Mouse (Mus musculus) midbrain, postnatal 0 days (tissue): ENCODE data around the gene Tmod2. TPM values are rescaled to one million over a fixed set of nuclear protein-coding genes. Genes with fewer than 3 reads are reported as not detected.

Experiments
- ATAC-seq: fragments of 200-750 bp; cut with Nextera tagmentation; 2 replicates; pipeline ENCODE4 v1.8.0; 2017; ENCODE audit warnings: moderate number of reproducible peaks, mild to moderate bottlenecking, moderate TSS enrichment, moderate library complexity; ENCODE audit not compliant: low FRiP score
- DNase-seq: peaks from one replicate; pipeline ENCODE4 v3.0.0-alpha.2; 2015; ENCODE audit warnings: low spot score
- H3K27ac ChIP-seq: fragments of 300-500 bp; sonication (generic); 2 replicates; pipeline ENCODE4 v1.5.1; 2014; ENCODE audit warnings: low read depth, mild to moderate bottlenecking, low read length, mixed read lengths
- H3K27me3 ChIP-seq: fragments of 300-500 bp; sonication (generic); 2 replicates; pipeline ENCODE4 v1.6.1; 2014; ENCODE audit warnings: low read length, control low read depth, mixed read lengths; ENCODE audit not compliant: insufficient read depth
- H3K36me3 ChIP-seq: fragments of 300-500 bp; sonication (generic); 2 replicates; pipeline ENCODE4 v1.6.1; 2014; ENCODE audit warnings: low read length, control low read depth, mixed read lengths; ENCODE audit not compliant: insufficient read depth
- H3K4me1 ChIP-seq: fragments of 300-500 bp; sonication (generic); 2 replicates; pipeline ENCODE4 v1.6.1; 2014; ENCODE audit warnings: mild to moderate bottlenecking, control low read depth, antibody characterized with exemption, low read length, mixed read lengths; ENCODE audit not compliant: insufficient read depth
- H3K4me2 ChIP-seq: fragments of 300-500 bp; sonication (generic); 2 replicates; pipeline ENCODE4 v1.6.1; 2014; ENCODE audit warnings: low read depth, mild to moderate bottlenecking, low read length, mixed read lengths; ENCODE audit not compliant: poor library complexity, severe bottlenecking
- H3K4me3 ChIP-seq: fragments of 300-500 bp; sonication (generic); 2 replicates; pipeline ENCODE4 v1.5.1; 2014; ENCODE audit warnings: low read depth, mild to moderate bottlenecking, low read length, moderate library complexity
- H3K9ac ChIP-seq: fragments of 300-500 bp; sonication (generic); replicated peaks from 2 replicates; pipeline ENCODE4 v1.6.1; 2014; ENCODE audit warnings: mild to moderate bottlenecking, low read length, moderate library complexity, mixed read lengths; ENCODE audit not compliant: poor library complexity, severe bottlenecking
- H3K9me3 ChIP-seq: fragments of 300-500 bp; sonication (generic); 2 replicates; pipeline ENCODE4 v1.6.1; 2016; ENCODE audit warnings: low read length, control low read depth
- CTCF ChIP-seq: IDR thresholded peaks from 2 replicates; pipeline ENCODE4 v1.5.1; 2016; ENCODE audit warnings: antibody characterized with exemption, mild to moderate bottlenecking
- WGBS: fragments of 180-500 bp; shearing (Covaris S2); extraction: QIAGEN DNeasy Blood & Tissue Kit; methylation state at CpG from one replicate; pipeline ENCODE4 v1.1.7; 2014; 5-methylcytosine and 5-hydroxymethylcytosine counted together
- polyA plus RNA-seq: library from polyadenylated mRNA; unstranded; fragments of >200 nt; fragmentation: Nextera tagmentation; extraction: Ambion mirVana; gene quantifications from 2 replicates; pipeline ENCODE4 v1.2.1, GENCODE M21; 2015
- total RNA-seq: library from RNA; depleted of rRNA; stranded (reverse); fragments of >200 nt; gene quantifications from 2 replicates; pipeline ENCODE4 v1.2.3, GENCODE M21; 2014

Gene Tmod2
- total and polyA plus RNA-seq, 2 experiments from 2014 or later, result 168 to 434 TPM

- no peak overlapping the region for H3K27ac ChIP-seq
- no peak overlapping the region for H3K4me2 ChIP-seq
- H3K4me3 ChIP-seq, result no peak overlapping the region
Observed at GRCm38 (mm10) chr9:75560353-75560752, 50.8 kb downstream of the Tmod2 start.

GRCm38 (mm10) chr9:75559512-75560012, 51.6 kb downstream of the Tmod2 start, which contains the start of gene Tmod3:
Gene Tmod3, minus strand, starts transcription at chr9:75559657.
- Histone ChIP-seq H3K4me3 (peak within 1 kb of the TSS; percentile 91), H3K4me2 (peak within 1 kb of the TSS; percentile 83), H3K9ac (peak within 1 kb of the TSS; percentile 80), H3K36me3 (no peaks in the 10 kb centered on the region), H3K4me1 (peaks cover 10% of the 10 kb centered on the region; the same call in 1 of the 2 replicates), H3K27me3 (no peaks in the 10 kb centered on the region), H3K27ac (peak within 1 kb of the TSS; percentile 73), H3K9me3 (no peaks in the 10 kb centered on the region)
- DNase-seq (peak; percentile 95), ATAC-seq (peak; percentile 94)
- TF ChIP-seq CTCF, result no peak
- 2% methylated on average over 21 of the region's 21 CpGs for WGBS

More at GRCm38 (mm10) chr9:75560353-75560752, 50.8 kb downstream of the Tmod2 start:
- Histone ChIP-seq H3K27me3 (no peaks in the 10 kb centered on the region), H3K36me3 (no peaks in the 10 kb centered on the region), H3K4me1 (peaks cover 10% of the 10 kb centered on the region; the same call in 1 of the 2 replicates), H3K9me3 (no peaks in the 10 kb centered on the region), H3K9ac (no peak overlapping the region)
- no peak for TF ChIP-seq CTCF
- ATAC-seq (no peak), DNase-seq (no peak)

- DNase-seq, result no peak
- Histone ChIP-seq H3K27me3 (no peaks in the 10 kb centered on the region), H3K9ac (peak overlapping the region; percentile 80), H3K4me2 (peak overlapping the region; percentile 83), H3K4me1 (peaks cover 10% of the 10 kb centered on the region; the same call in 1 of the 2 replicates), H3K27ac (peak overlapping the region; percentile 73), H3K9me3 (no peaks in the 10 kb centered on the region), H3K36me3 (no peaks in the 10 kb centered on the region), H3K4me3 (peak overlapping the region; percentile 91)
- peak; percentile 74 for ATAC-seq
- TF ChIP-seq CTCF, result no peak
- under 1% methylated on average over 45 of the region's 47 CpGs for WGBS
Observed at GRCm38 (mm10) chr9:75558812-75559511, 52.2 kb downstream of the Tmod2 start.

- ATAC-seq (no peak), DNase-seq (no peak)
- Histone ChIP-seq H3K36me3 (no peaks in the 10 kb centered on the region), H3K4me3 (peak overlapping the region; percentile 91), H3K9ac (0 out of 2 replicates have a peak overlapping the region, but pooled peaks have one; percentile 80), H3K9me3 (no peaks in the 10 kb centered on the region), H3K4me1 (peaks cover 10% of the 10 kb centered on the region; the same call in 1 of the 2 replicates), H3K27me3 (no peaks in the 10 kb centered on the region), H3K27ac (no peak overlapping the region), H3K4me2 (peak overlapping the region; percentile 83)
- 28% methylated on average over 3 of the region's 3 CpGs for WGBS
- no peak for TF ChIP-seq CTCF
Observed at GRCm38 (mm10) chr9:75558360-75558759, 52.8 kb downstream of the Tmod2 start.

GRCm38 (mm10) chr9:75553719-75554118, 57.4 kb downstream of the Tmod2 start:
- 79% methylated on average over 4 of the region's 4 CpGs for WGBS
- Histone ChIP-seq H3K9ac (no peak overlapping the region), H3K9me3 (no peaks in the 10 kb centered on the region), H3K27me3 (no peaks in the 10 kb centered on the region), H3K36me3 (no peaks in the 10 kb centered on the region), H3K27ac (no peak overlapping the region), H3K4me1 (peaks cover 10% of the 10 kb centered on the region; the same call in 1 of the 2 replicates), H3K4me2 (no peak overlapping the region), H3K4me3 (no peak overlapping the region)
- no peak for TF ChIP-seq CTCF
- no peak for DNase-seq
- no peak for ATAC-seq

GRCm38 (mm10) chr9:75551342-75551741, 59.8 kb downstream of the Tmod2 start:
- Histone ChIP-seq H3K36me3 (no peaks in the 10 kb centered on the region), H3K9me3 (no peaks in the 10 kb centered on the region), H3K4me2 (no peak overlapping the region), H3K9ac (no peak overlapping the region), H3K4me3 (no peak overlapping the region), H3K4me1 (no peaks in the 10 kb centered on the region), H3K27me3 (no peaks in the 10 kb centered on the region), H3K27ac (no peak overlapping the region)
- peak; percentile 52 for TF ChIP-seq CTCF
- peak; percentile 42 for DNase-seq
- WGBS, result 39% methylated on average over 5 of the region's 5 CpGs
- no peak for ATAC-seq
